Mouse (Mus musculus): ENCODE results near the gene Edf1.
"Not testable (repeated sequence)": the region's sequence is repeated elsewhere in the genome, so short reads cannot be mapped to it uniquely, and the experiment has no call there.

DNA sequence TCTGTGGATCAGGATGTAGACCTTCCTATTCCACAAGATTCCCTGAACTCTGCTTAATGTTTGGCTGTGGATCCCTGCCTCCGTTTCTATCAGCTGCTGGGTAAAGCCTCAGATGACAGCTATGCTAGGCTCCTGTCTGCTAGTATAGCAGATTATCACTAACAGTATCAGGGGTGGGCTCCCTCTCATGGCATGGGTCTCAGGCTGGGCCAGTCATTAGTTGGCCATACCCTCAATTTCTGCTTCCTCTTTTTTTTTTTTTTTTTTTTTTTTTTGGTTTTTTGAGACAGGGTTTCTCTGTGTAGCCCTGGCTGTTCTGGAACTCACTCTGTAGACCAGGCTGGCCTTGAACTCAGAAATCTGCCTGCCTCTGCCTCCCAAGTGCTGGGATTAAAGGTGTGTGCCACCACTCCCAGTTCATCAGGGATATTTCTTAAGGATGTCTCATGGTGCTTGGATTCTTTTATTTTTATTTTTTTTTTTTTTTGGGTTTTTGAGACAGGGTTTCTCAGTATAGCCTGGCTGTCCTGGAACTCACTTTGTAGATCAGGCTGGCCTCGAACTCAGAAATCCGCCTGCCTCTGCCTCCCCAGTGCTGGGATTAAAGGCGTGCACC lies 4.4 kb upstream of the Edf1 start:
- TF ChIP-seq GATA1, TAL1 (IDR thresholded peaks at IDR 0.05; ENCODE audit: low read length): not testable (repeated sequence)
